Mouse (Mus musculus) right cerebral cortex, postnatal 36 days (tissue): Measurements from ENCODE around the gene Ndufa8.

Experiments
- DNase-seq, 2 experiments: peaks; one replicate each; pipeline ENCODE4 v3.0.0; 2022; ENCODE audit warnings: low spot score in 2 of 2, mixed read lengths in 1 of 2

The Ndufa8 gene

DNA sequence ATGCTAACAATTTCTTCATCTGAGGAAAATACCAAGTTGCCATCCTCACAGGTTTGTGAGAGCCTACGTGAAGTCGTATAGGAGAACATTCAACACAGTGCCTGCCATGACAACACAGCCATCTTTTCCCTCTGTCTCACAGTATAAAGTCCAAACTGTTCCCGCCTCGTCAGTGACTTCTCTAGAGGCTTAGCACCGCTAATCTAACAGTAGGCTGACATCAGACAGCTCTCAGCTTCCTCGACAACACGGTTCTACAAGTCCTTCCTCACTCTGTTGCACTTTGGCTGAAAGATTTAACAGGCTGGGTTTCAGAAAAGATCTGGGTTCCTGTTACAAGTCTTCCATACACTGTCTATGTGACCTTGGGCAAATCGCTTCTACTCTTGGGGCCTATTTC is 1.0 kb downstream of the Ndufa8 start:
- no peak for DNase-seq

- no peak for DNase-seq
Observed at GRCm38 (mm10) chr2:36040872-36041271, 8.3 kb downstream of the Ndufa8 start.

DNA sequence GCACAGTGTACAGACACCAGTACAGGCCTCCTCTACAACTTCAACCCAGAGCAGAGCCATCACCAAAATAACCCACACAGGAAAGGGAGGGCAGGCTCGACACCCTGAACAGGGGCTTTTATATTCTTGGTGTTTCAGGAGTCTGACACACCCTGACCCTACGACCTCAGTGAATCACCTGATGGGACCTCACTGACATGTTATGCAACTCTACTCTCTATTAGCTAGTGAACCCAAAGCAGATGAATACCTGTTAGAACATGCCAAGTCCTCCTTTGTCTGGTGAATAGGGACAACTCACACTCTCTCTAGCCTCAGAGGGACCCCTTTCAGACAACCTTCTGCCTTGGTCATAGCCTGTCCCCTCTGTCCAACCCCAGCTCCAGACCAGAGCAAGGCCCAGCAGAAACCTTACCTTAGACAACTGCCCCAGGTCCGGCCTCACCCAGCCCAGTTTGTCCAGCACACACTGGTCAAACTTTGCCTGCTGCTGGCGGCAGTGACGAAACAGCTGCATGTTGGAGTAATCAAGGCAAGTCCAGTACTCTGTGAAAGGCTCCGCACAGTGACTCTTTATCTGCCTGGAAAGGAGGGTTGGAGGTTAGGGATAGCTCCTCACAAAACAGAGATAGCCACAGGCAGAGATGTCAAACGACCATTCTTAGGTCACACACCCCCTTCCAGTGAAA is 9.8 kb downstream of the Ndufa8 start:
- DNase-seq = no peak

DNA sequence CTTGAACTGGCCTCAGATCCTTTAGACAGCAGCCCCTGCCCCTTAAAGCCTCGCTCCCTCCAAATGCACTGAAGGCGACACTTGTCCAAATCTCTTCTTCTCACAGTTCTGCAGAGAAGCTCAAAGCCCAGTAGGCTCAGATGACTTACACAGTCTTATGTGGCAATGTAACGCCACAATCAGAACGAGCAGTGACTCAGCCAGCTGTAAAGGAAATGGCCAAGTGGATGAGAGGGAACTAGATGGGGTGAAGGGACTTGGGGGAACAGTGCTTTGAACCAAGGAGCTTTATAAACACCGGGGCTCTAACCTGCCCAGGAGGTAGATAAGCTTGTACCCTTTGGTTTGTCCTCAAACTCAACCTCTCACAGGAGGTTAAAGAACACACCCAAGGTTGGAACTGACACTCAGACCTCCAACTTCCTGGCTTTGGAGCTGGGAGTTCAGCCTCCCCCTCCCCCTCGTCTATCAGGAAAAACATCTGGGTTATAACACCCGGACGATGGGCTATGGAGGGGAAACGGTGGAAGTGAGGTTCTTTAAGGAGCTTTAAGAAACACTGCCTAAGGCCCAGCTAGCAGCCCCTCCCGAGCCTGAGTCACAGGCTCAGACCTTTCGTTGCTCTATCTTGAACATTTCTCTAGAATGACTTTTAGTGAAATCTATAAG is 13.7 kb downstream of the Ndufa8 start:
- no peak for DNase-seq

DNA sequence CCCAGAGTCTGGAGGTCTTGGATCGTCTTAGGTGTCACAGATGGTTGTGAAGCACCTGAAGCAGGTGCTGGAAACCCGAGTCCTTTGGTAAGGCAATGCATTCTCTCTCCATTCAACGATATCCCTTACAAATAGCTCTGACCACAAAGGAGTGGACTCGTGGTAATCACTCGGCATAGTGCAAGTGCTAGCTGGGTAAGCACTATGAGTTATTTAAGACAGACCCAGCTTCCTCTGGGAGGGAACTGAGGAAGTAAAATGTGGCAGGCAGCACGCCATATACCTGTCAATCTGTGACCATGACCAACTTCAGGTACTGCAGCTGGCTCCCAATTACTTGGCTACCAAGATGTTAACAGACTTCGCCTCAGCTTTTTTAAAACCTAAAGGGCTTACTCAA is 14.3 kb downstream of the Ndufa8 start:
- DNase-seq = no peak

- no peak for DNase-seq
Observed at GRCm38 (mm10) chr2:36033966-36034365, 15.2 kb downstream of the Ndufa8 start.

DNA sequence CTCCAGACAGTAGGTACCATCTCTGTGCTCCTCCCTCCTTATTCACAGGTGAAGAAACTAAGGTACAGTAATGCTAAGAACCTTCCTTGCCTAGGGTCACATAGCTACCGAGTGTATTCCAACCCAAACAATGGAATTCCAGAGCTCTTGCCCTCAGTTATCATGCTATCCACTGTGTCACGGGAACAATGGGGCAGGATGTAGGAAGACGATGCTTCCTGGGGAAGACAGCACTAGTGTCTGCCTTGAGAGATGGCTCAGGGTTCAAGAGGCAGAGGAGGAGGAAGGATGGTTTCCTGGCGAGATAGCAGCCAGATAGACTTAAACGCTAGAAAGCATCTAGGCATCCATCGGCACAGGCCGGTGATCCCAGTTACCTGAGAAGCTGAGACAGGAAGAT is 16.3 kb downstream of the Ndufa8 start:
- DNase-seq = no peak

- DNase-seq = no peak
Observed at GRCm38 (mm10) chr2:36023291-36023690, 25.9 kb downstream of the Ndufa8 start.

DNA sequence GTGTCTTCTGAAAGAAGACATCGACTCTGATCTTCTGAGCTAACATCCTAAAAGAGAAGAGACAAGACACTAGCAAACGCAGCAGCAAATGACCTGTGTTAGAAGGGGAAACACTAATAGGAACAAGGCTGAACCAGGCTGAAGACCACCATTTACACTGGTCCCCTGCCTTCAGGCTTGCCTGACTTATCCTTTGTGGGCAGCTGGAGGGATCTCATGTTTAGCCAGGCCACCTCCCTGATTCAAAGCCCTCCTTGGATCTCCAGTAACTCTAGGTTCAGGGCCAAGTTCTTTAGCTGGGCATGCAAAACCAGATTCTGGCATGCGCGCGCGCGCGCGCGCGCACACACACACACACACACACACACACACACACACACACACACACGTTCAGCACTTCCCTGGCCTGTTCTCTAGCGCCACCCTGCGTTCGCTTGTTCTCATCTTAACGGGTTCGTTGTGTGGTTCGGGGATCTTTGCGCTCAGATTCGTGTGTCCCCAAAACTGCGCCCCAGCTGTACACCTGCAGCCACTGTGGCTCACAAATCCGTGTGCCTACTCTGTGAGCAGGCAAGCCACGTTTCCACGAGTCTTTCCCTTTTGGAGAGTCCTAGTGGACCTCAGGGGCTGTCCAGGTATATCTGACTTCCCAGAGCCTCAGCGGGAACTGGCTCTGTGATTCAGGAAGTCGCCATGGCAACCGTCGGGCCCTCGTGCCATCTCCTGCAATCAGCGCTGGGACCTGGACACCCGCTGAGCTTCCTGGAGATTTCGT is 27.6 kb downstream of the Ndufa8 start:
- DNase-seq = peak; percentile 66 to 78

DNA sequence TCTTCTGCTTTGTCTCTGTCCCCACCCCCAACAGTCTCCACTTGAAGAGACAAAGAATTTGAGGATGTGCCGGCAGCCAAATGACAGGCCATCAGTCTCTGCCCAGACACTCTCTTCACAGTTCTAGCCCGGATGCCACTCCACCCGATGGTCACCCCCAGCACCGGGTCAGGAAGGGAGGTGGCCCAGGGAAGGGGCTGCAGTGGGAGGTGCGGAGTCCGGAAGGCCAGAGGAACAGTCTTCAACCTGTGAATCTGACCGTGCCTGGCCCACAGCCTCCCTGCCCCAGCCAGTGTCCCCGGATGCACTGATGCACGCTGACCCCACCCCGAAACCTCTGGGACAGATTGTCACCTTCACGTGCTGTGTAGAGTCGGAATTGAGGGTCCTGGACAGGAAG is 36.2 kb downstream of the Ndufa8 start:
- no peak for DNase-seq

DNA sequence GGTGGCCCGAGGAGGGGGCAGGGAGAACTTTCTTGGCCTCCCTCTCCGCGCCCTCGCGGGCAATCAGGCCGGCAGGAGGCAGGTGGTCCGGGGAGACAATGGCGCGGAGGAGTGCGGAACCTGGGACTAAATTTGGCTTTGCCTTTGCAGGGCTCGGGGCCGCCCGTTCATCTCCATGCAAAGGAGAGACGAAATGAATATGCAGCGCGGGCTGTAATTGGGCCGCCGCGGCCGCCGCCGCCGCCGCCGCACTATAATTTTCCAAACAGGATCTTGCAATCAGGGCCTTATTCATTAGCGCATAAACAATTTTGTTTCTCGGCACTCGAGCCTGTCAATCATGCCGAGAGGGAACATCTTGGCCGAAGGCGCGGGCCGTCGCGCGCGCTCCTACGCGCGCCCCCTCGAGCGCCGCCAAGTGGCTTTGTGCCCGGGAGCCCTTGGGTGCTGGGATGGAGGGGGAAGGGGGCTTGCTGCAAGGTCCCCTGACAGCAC is 37.8 kb downstream of the Ndufa8 start:
- DNase-seq = peak; percentile 50 to 52

- DNase-seq = no peak
Observed at GRCm38 (mm10) chr2:36010579-36010978, 38.6 kb downstream of the Ndufa8 start.

DNA sequence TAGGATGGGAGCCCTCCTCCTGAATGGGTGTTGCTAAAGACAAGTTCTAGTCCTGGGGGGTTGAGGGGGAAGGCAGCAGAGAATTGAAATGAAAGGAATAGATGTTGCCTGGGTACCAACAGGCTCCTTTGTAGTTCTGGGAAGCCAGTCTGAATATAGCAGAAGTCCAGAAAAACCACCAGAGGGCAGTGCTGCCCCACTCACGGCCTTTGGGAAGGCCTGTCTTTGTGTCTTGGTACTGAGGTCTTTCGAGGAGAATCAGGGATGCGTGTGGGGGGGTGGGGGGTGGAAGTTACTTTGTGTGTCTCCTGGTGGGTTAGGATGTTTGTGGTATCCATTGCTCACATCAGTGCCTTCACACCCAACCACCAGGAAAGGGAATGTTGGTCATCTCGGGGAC is 39.8 kb downstream of the Ndufa8 start:
- no peak for DNase-seq

DNA sequence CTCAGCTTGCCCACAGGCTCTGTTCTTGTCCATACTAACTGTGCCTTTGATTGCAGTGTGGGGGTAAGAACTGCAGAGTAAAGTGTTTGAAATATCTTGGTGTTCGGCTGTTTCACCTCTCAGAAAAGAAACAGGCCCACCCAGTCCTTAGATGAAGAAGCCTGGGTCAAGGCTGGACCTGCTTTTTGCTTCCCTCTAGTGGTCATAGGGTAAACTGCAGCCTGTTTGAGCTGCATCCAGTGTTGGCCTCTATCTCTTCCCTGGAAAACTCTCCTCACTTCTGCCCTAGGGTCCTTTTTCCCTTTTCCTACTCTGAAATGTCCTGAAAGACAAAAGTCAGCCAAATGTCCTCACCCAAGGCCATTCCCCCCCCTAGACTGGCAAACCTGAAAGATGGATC is 41.1 kb downstream of the Ndufa8 start:
- no peak for DNase-seq

- DNase-seq = no peak
Observed at GRCm38 (mm10) chr2:36002188-36002587, 47.0 kb downstream of the Ndufa8 start.

DNA sequence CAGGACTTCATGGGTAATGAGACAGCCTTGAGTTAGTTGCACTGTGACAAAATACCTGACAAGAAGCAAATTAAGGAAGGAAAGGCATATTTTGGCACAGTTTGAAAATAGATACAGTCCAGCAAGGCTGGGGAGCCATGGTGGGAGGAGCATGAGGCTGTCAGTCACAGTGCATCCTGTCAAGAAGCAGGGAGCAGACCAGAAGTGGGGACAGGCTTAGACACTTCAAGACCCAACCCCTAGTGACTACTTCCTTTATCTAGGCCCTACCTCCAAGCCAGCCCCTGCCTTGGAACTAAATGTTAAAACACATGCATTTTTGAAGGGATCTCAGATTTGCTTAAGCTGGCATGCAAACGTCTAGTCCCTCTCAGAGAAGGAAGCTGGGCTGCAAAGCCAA is 48.8 kb downstream of the Ndufa8 start:
- DNase-seq = no peak

GRCm38 (mm10) chr2:35999212-35999611 is 50.0 kb downstream of the Ndufa8 start:
- no peak for DNase-seq

DNA sequence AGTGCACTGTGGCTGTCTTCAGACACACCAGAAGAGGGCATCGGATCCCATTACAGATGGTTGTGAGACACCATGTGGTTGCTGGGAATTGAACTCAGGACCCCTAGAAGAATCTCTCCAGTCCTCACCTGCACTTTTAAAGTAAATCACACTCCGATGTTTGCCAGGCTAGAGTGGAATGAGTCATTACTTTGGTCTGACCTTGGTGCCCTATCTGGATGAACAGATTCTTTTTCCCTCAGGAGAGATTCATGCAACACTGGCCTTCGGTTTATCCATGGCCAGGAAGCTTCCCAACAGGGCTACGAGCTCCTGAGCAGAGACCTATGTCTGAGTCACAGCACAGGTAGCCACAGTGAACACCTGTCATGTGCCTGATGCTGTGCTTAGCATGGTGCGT is 50.8 kb downstream of the Ndufa8 start:
- no peak for DNase-seq

GRCm38 (mm10) chr2:35996753-35997152 is 52.5 kb downstream of the Ndufa8 start:
- DNase-seq = no peak

GRCm38 (mm10) chr2:35994303-35994702 is 54.9 kb downstream of the Ndufa8 start:
- no peak for DNase-seq

DNA sequence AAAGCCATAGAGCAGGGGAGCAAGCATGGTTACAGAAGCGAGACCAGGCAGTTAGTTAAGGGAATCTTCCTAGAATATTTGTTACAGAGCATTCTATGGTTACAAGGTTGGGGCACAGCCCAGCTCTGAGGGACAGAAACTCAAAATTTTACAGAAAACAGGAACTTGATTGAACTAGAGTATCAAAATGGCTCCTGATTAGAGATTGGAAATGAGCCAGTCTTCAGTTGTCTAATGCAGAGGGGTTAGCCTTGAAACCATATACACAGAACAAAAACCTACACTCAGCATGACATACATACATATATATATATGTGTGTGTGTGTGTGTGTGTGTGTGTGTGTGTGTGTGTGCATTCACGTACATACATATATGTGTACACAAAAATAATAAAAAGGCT is 55.7 kb downstream of the Ndufa8 start:
- DNase-seq = no peak

DNA sequence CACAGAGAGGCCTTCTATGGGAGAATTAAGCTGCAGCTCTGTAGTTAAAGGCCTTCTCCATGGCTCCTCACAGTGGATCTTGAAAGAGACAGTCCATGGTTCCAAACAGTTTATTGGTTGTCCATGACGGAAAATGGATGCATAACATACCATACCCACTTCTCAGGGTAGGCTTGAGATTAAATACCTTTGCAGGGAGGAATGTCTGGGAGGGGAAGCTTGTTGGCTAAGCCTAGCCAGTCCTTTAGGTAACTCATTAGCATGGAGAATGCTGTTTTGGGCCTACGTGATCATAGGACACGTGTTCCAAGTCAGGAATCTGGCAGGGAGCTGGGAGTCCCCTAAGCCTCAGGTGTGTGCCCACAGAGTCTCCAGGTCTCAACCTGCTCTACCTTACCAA is 56.9 kb downstream of the Ndufa8 start:
- DNase-seq = no peak
